ENCODE assay signal across 8 mouse cellular contexts in the genomic region with DNA sequence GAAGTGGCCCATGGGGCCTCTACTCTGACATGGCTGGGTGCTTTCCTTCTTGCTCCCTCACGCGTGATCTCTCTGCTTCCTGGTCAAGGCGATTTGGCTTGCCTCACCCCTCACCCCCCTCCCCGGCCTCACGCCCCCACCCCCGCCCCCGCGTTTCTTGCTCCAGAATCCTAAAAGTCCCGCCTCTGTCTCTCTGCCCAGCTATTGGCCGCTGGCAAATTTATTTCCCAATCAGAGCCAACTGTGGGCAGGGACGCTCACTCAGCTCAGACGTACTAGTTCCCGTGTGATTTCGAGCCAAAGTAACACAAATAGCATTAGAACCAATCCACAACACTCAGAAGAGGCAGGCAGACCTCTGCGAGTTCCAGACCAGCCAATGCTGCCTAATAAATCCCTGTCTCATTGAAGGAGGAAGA. TPM values are rescaled to one million over a fixed set of nuclear protein-coding genes. Genes with fewer than 3 reads are reported as not detected.
DNase-seq lines count a peak whose midpoint lies in the region; ATAC-seq and TF ChIP-seq lines count a peak whose summit lies in the region.

No protein-coding gene starts in this region.

- H3K4me1 ChIP-seq in thymus, adult 2 months (replicated peaks; ENCODE audit: control insufficient read depth, insufficient read depth, low read length) = no peaks in the 10 kb centered on the region
- peaks cover 0 to 2% of the 10 kb centered on the region in 2 experiments; a peak in 2 of 4 replicates for H3K4me1 ChIP-seq in heart, embryonic 14.5 days (ENCODE audit: control insufficient read depth in 2 of 2, insufficient read depth in 2 of 2, low read length in 2 of 2)

- H3K79me2 ChIP-seq in macrophage (ENCODE audit: inconsistent target) = no peaks in the 10 kb centered on the region

- DNase-seq in thymus, postnatal 14 days = peak; percentile 21
- no peak for DNase-seq in thymus, adult 2 months
- peak; percentile 91 for DNase-seq in embryo, embryonic 10.5 days (ENCODE audit: low spot score)
- DNase-seq in kidney, postnatal 10 days = peak; percentile 65
- peak; percentile 17 for DNase-seq in spleen, adult 12 weeks (ENCODE audit: low spot score)
- DNase-seq in layer of hippocampus, adult 9-10 months (ENCODE audit: low spot score) = no peak

- no peak for TF ChIP-seq POLR2A in thymus, adult 2 months (IDR thresholded peaks at IDR 0.05; ENCODE audit: control insufficient read depth, extremely low read depth, insufficient read depth, low read length, poor library complexity)

- H3K4me3 ChIP-seq in thymus, adult 2 months (ENCODE audit: control insufficient read depth, insufficient read depth, low read length) = no peak overlapping the region
- peak overlapping the region; percentile 33 to 43 for H3K4me3 ChIP-seq in heart, embryonic 14.5 days (ENCODE audit: control insufficient read depth in 1 of 2, insufficient read depth in 1 of 2, low read depth in 1 of 2, low read length in 2 of 2)
- H3K4me3 ChIP-seq in macrophage (ENCODE audit: inconsistent target) = no peak overlapping the region

- H3K9me3 ChIP-seq in heart, embryonic 14.5 days (ENCODE audit: control insufficient read depth, low read length) = no peaks in the 10 kb centered on the region

- no peak overlapping the region for H3K27ac ChIP-seq in thymus, adult 2 months (ENCODE audit: control insufficient read depth, insufficient read depth, low read length)
- H3K27ac ChIP-seq in heart, embryonic 14.5 days (replicated peaks in 1 of 2; ENCODE audit: control insufficient read depth in 1 of 2, insufficient read depth in 1 of 2, low read depth in 2 of 2, low read length in 2 of 2) = peak overlapping the region in 1 of 2 experiments; percentile 40; a peak in 2 of 4 replicates
- peak overlapping the region; percentile 82 for H3K27ac ChIP-seq in macrophage

- H3K27me3 ChIP-seq in thymus, adult 2 months (ENCODE audit: control insufficient read depth, insufficient read depth, low read length) = no peaks in the 10 kb centered on the region
- H3K27me3 ChIP-seq in heart, embryonic 14.5 days (ENCODE audit: control insufficient read depth, insufficient read depth, low read length) = no peaks in the 10 kb centered on the region

- peak overlapping the region; percentile 67 for H3K4me2 ChIP-seq in heart, embryonic 14.5 days (ENCODE audit: low read length)

- no peak for TF ChIP-seq CTCF in thymus, adult 2 months (IDR thresholded peaks at IDR 0.05; ENCODE audit: borderline replicate concordance, control insufficient read depth, extremely low read depth, insufficient read depth, low read length, poor library complexity)

- H3K9ac ChIP-seq in heart, embryonic 14.5 days (ENCODE audit: low read length) = peak overlapping the region; percentile 68

- ATAC-seq in heart, embryonic 14.5 days (ENCODE audit: insufficient number of reproducible peaks, insufficient read depth, low FRiP score, low read depth) = no peak

- WGBS in thymus, adult 2 months = 4% methylated on average over 15 of the region's 15 CpGs
- WGBS in heart, embryonic 14.5 days = 2% methylated on average over 15 of the region's 15 CpGs
- WGBS in macrophage (ENCODE audit: missing documents) = under 1% methylated on average over 11 of the region's 15 CpGs

- H3K36me3 ChIP-seq in thymus, adult 2 months (ENCODE audit: control insufficient read depth, insufficient read depth, low read length) = no peaks in the 10 kb centered on the region
- H3K36me3 ChIP-seq in heart, embryonic 14.5 days (ENCODE audit: control insufficient read depth, insufficient read depth, low read length) = no peaks in the 10 kb centered on the region
- H3K36me3 ChIP-seq in macrophage (ENCODE audit: inconsistent target) = no peaks in the 10 kb centered on the region

RNA-seq across cellular contexts. Expression of gene Car6, which starts 11.4 kb away (rescaled TPM):
- 0.31 and 0.40 TPM in 2 replicates for polyA plus RNA-seq in thymus, adult 2 months (2012; rRNA removed)
- polyA plus RNA-seq in heart, embryonic 14.5 days (2014; fragmentation: Nextera tagmentation; extraction: Ambion mirVana) = not detected in 2 replicates
- not detected for total RNA-seq in macrophage (2018; cell fraction: chromatin; rRNA removed)
- under 1 TPM; 0.10 to 0.88 (median 0.33) TPM for total RNA-seq in macrophage (2018; cell fraction: cytosol; rRNA removed)
- 1 to 10 TPM in 1 of 26 experiments, under 1 TPM in 2, not detected in 23; 0.72 to 1.0 (median 0.83) TPM for total RNA-seq in macrophage (2018; cell fraction: nucleus; rRNA removed)
- polyA plus RNA-seq in macrophage (2018) = 0.43 to 1.5 TPM in 2 of 3 replicates, not detected in the other

RNA-seq across cellular contexts. Expression of gene Eno1, which starts 24.0 kb away (rescaled TPM):
- 296 and 344 TPM in 2 replicates for polyA plus RNA-seq in thymus, adult 2 months (2012; rRNA removed)
- 1,771 and 1,859 TPM in 2 replicates for polyA plus RNA-seq in heart, embryonic 14.5 days (2014; fragmentation: Nextera tagmentation; extraction: Ambion mirVana)
- total RNA-seq in macrophage (2018; cell fraction: chromatin; rRNA removed) = 100 to 1,000 TPM in 3 of 26 experiments, 10 to 100 TPM in 23; 12.6 to 121 (median 44.0) TPM
- 100 to 1,000 TPM; 169 to 326 (median 246) TPM for total RNA-seq in macrophage (2018; cell fraction: cytosol; rRNA removed)
- total RNA-seq in macrophage (2018; cell fraction: nucleus; rRNA removed) = 100 to 1,000 TPM in 5 of 26 experiments, 10 to 100 TPM in 21; 41.3 to 178 (median 77.0) TPM
- polyA plus RNA-seq in macrophage (2018) = 167 to 467 TPM (median 266 TPM) in 3 replicates

Comparison
In these comparisons a context has a peak if more than half of its experiments do, and no peak if none do; other contexts are left out.
1. DNase-seq: peak in thymus, postnatal 14 days (single experiment), embryo, embryonic 10.5 days (single experiment), kidney, postnatal 10 days (single experiment) and spleen, adult 12 weeks (single experiment); none in thymus, adult 2 months (single experiment) and layer of hippocampus, adult 9-10 months (single experiment).
2. H3K4me3 ChIP-seq: peak in heart, embryonic 14.5 days (2 of 2); none in thymus, adult 2 months (single experiment) and macrophage (single experiment).